ENCODE assay signal across 9 mouse cellular contexts in genomic region chr9:65225795-65226194, GRCm38 (mm10). TPM values are rescaled to one million over a fixed set of nuclear protein-coding genes. Genes with fewer than 3 reads are reported as not detected.
DNase-seq lines count a peak whose midpoint lies in the region; ATAC-seq and TF ChIP-seq lines count a peak whose summit lies in the region.
"Had no signal": no experiment of that assay in that cellular context is flagged by ENCODE, and none has a peak within 500 bp of the region (broad histone marks: within the 10 kb centered on the region; RNA-seq: fewer than 3 reads in every experiment).

No protein-coding gene starts in this region.

- no peak for ATAC-seq in kidney, embryonic 15.5 days (replicated peaks; ENCODE audit: low FRiP score)
- no peak for ATAC-seq in megakaryocyte progenitor cell, adult 5-6 weeks (replicated peaks; ENCODE audit: poor library complexity)

- no peak overlapping the region for H3K4me3 ChIP-seq in kidney, adult 2 months (ENCODE audit: insufficient read depth, low read depth, low read length)
- H3K4me3 ChIP-seq in kidney, embryonic 15.5 days (replicated peaks): no peak overlapping the region
- H3K4me3 ChIP-seq: liver, embryonic 15.5 days had no signal

- no peaks in the 10 kb centered on the region for H3K9me3 ChIP-seq in kidney, embryonic 15.5 days (replicated peaks)
- H3K9me3 ChIP-seq: liver, embryonic 15.5 days had no signal

- no peak overlapping the region for H3K27ac ChIP-seq in kidney, adult 2 months (ENCODE audit: insufficient read depth, low read depth, low read length)
- no peak overlapping the region for H3K27ac ChIP-seq in kidney, embryonic 15.5 days
- H3K27ac ChIP-seq: liver, embryonic 15.5 days had no signal

- no peak overlapping the region for H3K9ac ChIP-seq in kidney, embryonic 15.5 days
- H3K9ac ChIP-seq: liver, embryonic 15.5 days had no signal

- no peak overlapping the region for H3K4me2 ChIP-seq in kidney, embryonic 15.5 days
- H3K4me2 ChIP-seq: liver, embryonic 15.5 days had no signal

- 32% methylated on average over 4 of the region's 4 CpGs for WGBS in kidney, adult 2 months
- 39% methylated on average over 4 of the region's 4 CpGs for WGBS in kidney, embryonic 15.5 days

- TF ChIP-seq POLR2A in kidney, adult 2 months (IDR thresholded peaks at IDR 0.05; ENCODE audit: low read depth, low read length): no peak

- no peaks in the 10 kb centered on the region for H3K27me3 ChIP-seq in kidney, adult 2 months (replicated peaks; ENCODE audit: control insufficient read depth, insufficient read depth, low read length)
- H3K27me3 ChIP-seq in kidney, embryonic 15.5 days: no peaks in the 10 kb centered on the region
- H3K27me3 ChIP-seq: liver, embryonic 15.5 days had no signal

- peak; percentile 77 for DNase-seq in adrenal gland, postnatal 14 days
- no peak for DNase-seq in adrenal gland, postnatal 36 days
- peak; percentile 56 for DNase-seq in kidney, adult 2 months
- peak; percentile 35 for DNase-seq in 416B (ENCODE audit: low read depth)
- DNase-seq in embryo, embryonic 11 days: peak; percentile 54
- no peak for DNase-seq in left cerebral cortex, adult 8-10 months (ENCODE audit: low spot score in 2 of 2)

- H3K4me1 ChIP-seq in kidney, adult 2 months (ENCODE audit: control insufficient read depth, insufficient read depth, low read length): no peaks in the 10 kb centered on the region
- H3K4me1 ChIP-seq in kidney, embryonic 15.5 days: no peaks in the 10 kb centered on the region

- H3K36me3 ChIP-seq in kidney, adult 2 months (ENCODE audit: control insufficient read depth, insufficient read depth, low read length): no peaks in the 10 kb centered on the region; the same call in 1 of the 2 replicates
- H3K36me3 ChIP-seq in kidney, embryonic 15.5 days: peaks cover 13% of the 10 kb centered on the region; the same call in 1 of the 2 replicates

- peak; percentile 21; the same call in 1 of the 2 replicates for TF ChIP-seq CTCF in kidney, adult 2 months (conservative IDR thresholded peaks at IDR 0.05; ENCODE audit: insufficient read depth, insufficient read length, low read depth, low read length)

RNA-seq across cellular contexts. Expression of gene Parp16, which starts 30.6 kb away (rescaled TPM):
- total RNA-seq in adrenal gland, postnatal 14 days (2021): 15.2 and 17.3 TPM in 2 replicates
- 10 to 100 TPM; 11.8 to 21.2 TPM for total RNA-seq in adrenal gland, postnatal 36 days (2021)
- 11.0 and 11.9 TPM in 2 replicates for polyA plus RNA-seq in kidney, adult 2 months (2012; rRNA removed)
- polyA plus RNA-seq in kidney, embryonic 15.5 days (2015; fragmentation: Nextera tagmentation; extraction: Ambion mirVana): 7.9 and 8.1 TPM in 2 replicates
- 3.2 and 3.3 TPM in 2 replicates for total RNA-seq in megakaryocyte progenitor cell, adult 5-6 weeks (2015)
- 2.8 and 3.1 TPM in 2 replicates for total RNA-seq in megakaryocyte progenitor cell, adult 5-6 weeks (2017)
- 1 to 10 TPM; 3.4 to 4.8 (median 4.0) TPM for total RNA-seq in left cerebral cortex, adult 8-10 months (2022)

RNA-seq across cellular contexts. Expression of gene Cilp, which starts 39.2 kb away (rescaled TPM):
- 5.1 and 5.6 TPM in 2 replicates for total RNA-seq in adrenal gland, postnatal 14 days (2021)
- total RNA-seq in adrenal gland, postnatal 36 days (2021): 1 to 10 TPM; 4.7 to 6.2 TPM
- polyA plus RNA-seq in kidney, adult 2 months (2012; rRNA removed): 1.1 and 1.4 TPM in 2 replicates
- 0.66 and 1.1 TPM in 2 replicates for polyA plus RNA-seq in kidney, embryonic 15.5 days (2015; fragmentation: Nextera tagmentation; extraction: Ambion mirVana)
- not detected in 2 replicates for total RNA-seq in megakaryocyte progenitor cell, adult 5-6 weeks (2015)
- not detected in 2 replicates for total RNA-seq in megakaryocyte progenitor cell, adult 5-6 weeks (2017)
- under 1 TPM in 3 of 4 experiments, not detected in 1; 0.13 to 0.23 (median 0.19) TPM for total RNA-seq in left cerebral cortex, adult 8-10 months (2022)

Comparison
In these comparisons a context has a peak if more than half of its experiments do, and no peak if none do; other contexts are left out.
1. DNase-seq: peak in adrenal gland, postnatal 14 days (single experiment), kidney, adult 2 months (single experiment), 416B (single experiment) and embryo, embryonic 11 days (single experiment); none in adrenal gland, postnatal 36 days (0 of 2) and left cerebral cortex, adult 8-10 months (0 of 2).